Mouse (Mus musculus): ENCODE results near the gene Zc3h7b. TPM values are rescaled to one million over a fixed set of nuclear protein-coding genes. Genes with fewer than 3 reads are reported as not detected.
A peak's percentile ranks its signal among the peaks of the same experiment; 100 is the strongest.

Zc3h7b gene
- polyA plus RNA-seq, 1 experiment from 2014 or later = 11.1 TPM

GRCm38 (mm10) chr15:81785701-81786100 is 40.8 kb downstream of the Zc3h7b start:
- Histone ChIP-seq H3K9ac (ENCODE audit: low read length) (no peak overlapping the region), H3K4me3 (ENCODE audit: low read depth, low read length) (no peak overlapping the region), H3K9me3 (ENCODE audit: control insufficient read depth, low read length) (no peaks in the 10 kb centered on the region), H3K4me2 (replicated peaks; ENCODE audit: low read depth) (no peak overlapping the region), H3K36me3 (ENCODE audit: control insufficient read depth, insufficient read depth, low read length) (peaks cover 22% of the 10 kb centered on the region; the same call in 1 of the 2 replicates), H3K27me3 (ENCODE audit: control insufficient read depth, insufficient read depth, low read length) (no peaks in the 10 kb centered on the region), H3K27ac (replicated peaks) (no peak overlapping the region), H3K4me1 (replicated peaks; ENCODE audit: control insufficient read depth, insufficient read depth) (no peaks in the 10 kb centered on the region)
- DNase-seq (ENCODE audit: low spot score) = no peak
- WGBS = 96% methylated on average over 8 of the region's 8 CpGs
- TF ChIP-seq CTCF (IDR thresholded peaks at IDR 0.05; ENCODE audit: low read depth) (no peak), EP300 (optimal IDR thresholded peaks at IDR 0.05) (no peak)
- no peak for ATAC-seq (ENCODE audit: low FRiP score, low TSS enrichment)

DNA sequence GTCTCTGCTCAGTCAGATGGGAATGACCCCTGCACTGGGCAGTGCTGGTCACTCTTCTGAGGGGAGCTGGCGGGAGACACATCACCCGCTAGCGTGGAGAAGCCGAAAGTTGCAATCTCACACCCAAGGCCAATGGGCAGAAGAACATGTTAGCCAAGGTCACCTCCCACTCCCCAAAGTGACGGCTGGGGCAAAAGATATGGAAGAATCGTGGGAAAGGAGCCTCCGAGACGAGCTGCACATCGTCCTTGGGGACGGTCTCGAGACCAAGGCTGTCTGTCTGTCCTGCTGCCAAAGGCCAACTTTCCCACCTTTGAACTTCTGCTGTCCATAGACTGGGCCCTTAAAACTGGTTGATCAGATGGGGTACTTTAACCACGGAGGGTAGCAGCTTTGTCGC is 42.7 kb downstream of the Zc3h7b start:
- Histone ChIP-seq H3K4me3 (ENCODE audit: low read depth, low read length) (no peak overlapping the region), H3K9me3 (ENCODE audit: control insufficient read depth, low read length) (no peaks in the 10 kb centered on the region), H3K27me3 (ENCODE audit: control insufficient read depth, insufficient read depth, low read length) (no peaks in the 10 kb centered on the region), H3K36me3 (ENCODE audit: control insufficient read depth, insufficient read depth, low read length) (peaks cover 18% of the 10 kb centered on the region; the same call in 1 of the 2 replicates), H3K9ac (ENCODE audit: low read length) (no peak overlapping the region), H3K27ac (replicated peaks) (no peak overlapping the region), H3K4me2 (replicated peaks; ENCODE audit: low read depth) (no peak overlapping the region), H3K4me1 (replicated peaks; ENCODE audit: control insufficient read depth, insufficient read depth) (no peaks in the 10 kb centered on the region)
- TF ChIP-seq CTCF (IDR thresholded peaks at IDR 0.05; ENCODE audit: low read depth) (no peak), EP300 (optimal IDR thresholded peaks at IDR 0.05) (no peak)
- 93% methylated on average over 13 of the region's 13 CpGs for WGBS
- no peak for ATAC-seq (ENCODE audit: low FRiP score, low TSS enrichment)
- DNase-seq (ENCODE audit: low spot score) = no peak

DNA sequence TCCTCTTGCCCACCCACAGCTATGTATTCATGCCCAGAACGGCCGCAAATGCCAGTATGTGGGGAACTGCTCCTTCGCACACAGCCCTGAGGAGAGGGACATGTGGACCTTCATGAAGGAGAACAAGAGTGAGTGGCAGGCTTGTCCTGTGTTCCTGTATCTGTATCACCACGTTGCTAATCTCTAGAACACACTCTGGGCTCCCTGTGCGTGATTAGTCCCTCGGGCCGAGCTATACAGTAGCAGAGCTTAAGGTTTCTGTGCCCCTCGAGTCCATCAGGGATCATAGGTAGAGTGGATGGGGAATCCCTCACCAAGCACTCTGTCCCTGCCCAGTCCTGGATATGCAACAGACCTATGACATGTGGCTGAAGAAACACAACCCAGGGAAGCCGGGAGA is 47.6 kb downstream of the Zc3h7b start:
- Histone ChIP-seq H3K27me3 (ENCODE audit: control insufficient read depth, insufficient read depth, low read length) (no peaks in the 10 kb centered on the region), H3K4me3 (ENCODE audit: low read depth, low read length) (no peak overlapping the region), H3K27ac (replicated peaks) (no peak overlapping the region), H3K9ac (ENCODE audit: low read length) (no peak overlapping the region), H3K36me3 (ENCODE audit: control insufficient read depth, insufficient read depth, low read length) (peaks cover 8% of the 10 kb centered on the region; the same call in 1 of the 2 replicates), H3K9me3 (ENCODE audit: control insufficient read depth, low read length) (no peaks in the 10 kb centered on the region), H3K4me2 (replicated peaks; ENCODE audit: low read depth) (no peak overlapping the region), H3K4me1 (replicated peaks; ENCODE audit: control insufficient read depth, insufficient read depth) (no peaks in the 10 kb centered on the region)
- 92% methylated on average over 9 of the region's 9 CpGs for WGBS
- no peak for TF ChIP-seq CTCF (IDR thresholded peaks at IDR 0.05; ENCODE audit: low read depth)
- no peak for TF ChIP-seq EP300 (optimal IDR thresholded peaks at IDR 0.05)
- DNase-seq (ENCODE audit: low spot score) (no peak), ATAC-seq (ENCODE audit: low FRiP score, low TSS enrichment) (no peak)

GRCm38 (mm10) chr15:81796228-81796627 is 51.4 kb downstream of the Zc3h7b start:
- ATAC-seq (ENCODE audit: low FRiP score, low TSS enrichment) (peak; percentile 57; the same call in 1 of the 2 replicates), DNase-seq (ENCODE audit: low spot score) (peak; percentile 35)
- no peak overlapping the region for H3K4me2 ChIP-seq (replicated peaks; ENCODE audit: low read depth)
- H3K4me3 ChIP-seq (ENCODE audit: low read depth, low read length) = no peak overlapping the region
- no peak overlapping the region for H3K27ac ChIP-seq (replicated peaks)
- WGBS = 71% methylated on average over 3 of the region's 3 CpGs
- H3K36me3 ChIP-seq (ENCODE audit: control insufficient read depth, insufficient read depth, low read length) = peaks cover 6% of the 10 kb centered on the region; the same call in 1 of the 2 replicates
- no peaks in the 10 kb centered on the region for H3K27me3 ChIP-seq (ENCODE audit: control insufficient read depth, insufficient read depth, low read length)
- no peak overlapping the region for H3K9ac ChIP-seq (ENCODE audit: low read length)
- TF ChIP-seq CTCF (IDR thresholded peaks at IDR 0.05; ENCODE audit: low read depth) = peak; percentile 75
- TF ChIP-seq EP300 (optimal IDR thresholded peaks at IDR 0.05) = no peak
- H3K4me1 ChIP-seq (replicated peaks; ENCODE audit: control insufficient read depth, insufficient read depth) = no peaks in the 10 kb centered on the region
- H3K9me3 ChIP-seq (ENCODE audit: control insufficient read depth, low read length) = no peaks in the 10 kb centered on the region

GRCm38 (mm10) chr15:81797861-81798260 is 53.0 kb downstream of the Zc3h7b start:
- H3K9ac ChIP-seq (ENCODE audit: low read length) = no peak overlapping the region
- H3K27ac ChIP-seq (replicated peaks) = peak overlapping the region; percentile 40; the same call in 1 of the 2 replicates
- WGBS = 79% methylated on average over 6 of the region's 6 CpGs
- no peak for TF ChIP-seq EP300 (optimal IDR thresholded peaks at IDR 0.05)
- no peak overlapping the region for H3K4me3 ChIP-seq (ENCODE audit: low read depth, low read length)
- no peaks in the 10 kb centered on the region for H3K27me3 ChIP-seq (ENCODE audit: control insufficient read depth, insufficient read depth, low read length)
- no peaks in the 10 kb centered on the region for H3K4me1 ChIP-seq (replicated peaks; ENCODE audit: control insufficient read depth, insufficient read depth)
- DNase-seq (ENCODE audit: low spot score) (no peak), ATAC-seq (ENCODE audit: low FRiP score, low TSS enrichment) (no peak)
- no peak overlapping the region for H3K4me2 ChIP-seq (replicated peaks; ENCODE audit: low read depth)
- no peaks in the 10 kb centered on the region; the same call in 1 of the 2 replicates for H3K36me3 ChIP-seq (ENCODE audit: control insufficient read depth, insufficient read depth, low read length)
- H3K9me3 ChIP-seq (ENCODE audit: control insufficient read depth, low read length) = no peaks in the 10 kb centered on the region

- ATAC-seq (ENCODE audit: low FRiP score, low TSS enrichment) = no peak
- H3K27ac ChIP-seq (replicated peaks) = no peak overlapping the region
- no peaks in the 10 kb centered on the region for H3K27me3 ChIP-seq (ENCODE audit: control insufficient read depth, insufficient read depth, low read length)
- TF ChIP-seq EP300 (optimal IDR thresholded peaks at IDR 0.05) = no peak
- TF ChIP-seq CTCF (IDR thresholded peaks at IDR 0.05; ENCODE audit: low read depth) = no peak
- no peaks in the 10 kb centered on the region for H3K4me1 ChIP-seq (replicated peaks; ENCODE audit: control insufficient read depth, insufficient read depth)
- H3K36me3 ChIP-seq (ENCODE audit: control insufficient read depth, insufficient read depth, low read length) = no peaks in the 10 kb centered on the region; the same call in 1 of the 2 replicates
- no peak overlapping the region for H3K9ac ChIP-seq (ENCODE audit: low read length)
- no peak for DNase-seq (ENCODE audit: low spot score)
- WGBS = 86% methylated on average over 4 of the region's 4 CpGs
- H3K4me2 ChIP-seq (replicated peaks; ENCODE audit: low read depth) = no peak overlapping the region
- H3K9me3 ChIP-seq (ENCODE audit: control insufficient read depth, low read length) = no peaks in the 10 kb centered on the region
- no peak overlapping the region for H3K4me3 ChIP-seq (ENCODE audit: low read depth, low read length)
Measured at GRCm38 (mm10) chr15:81798421-81798820, 53.6 kb downstream of the Zc3h7b start.
